Mouse (Mus musculus): ENCODE results near the gene 1810049J17Rik. TPM values are rescaled to one million over a fixed set of nuclear protein-coding genes. Genes with fewer than 3 reads are reported as not detected.
"Not testable (repeated sequence)": the region's sequence is repeated elsewhere in the genome, so short reads cannot be mapped to it uniquely, and the experiment has no call there.

1810049J17Rik gene
- polyA plus RNA-seq (2014; fragmentation: Nextera tagmentation; extraction: Ambion mirVana): 1.0 TPM in 1 of 2 replicates, not detected in the other

GRCm38 (mm10) chr15:12321788-12322621 is at the start of gene 1810049J17Rik:
Gene 1810049J17Rik, minus strand, starts transcription at chr15:12321899.
- peak; percentile 45 for ATAC-seq (replicated peaks; ENCODE audit: low FRiP score)
- peaks cover 3% of the 10 kb centered on the region; the same call in 1 of the 2 replicates for H3K36me3 ChIP-seq (ENCODE audit: control insufficient read depth, insufficient read depth, low read length)
- peak within 1 kb of the TSS; percentile 97 for H3K9ac ChIP-seq (ENCODE audit: low read length)
- peak within 1 kb of the TSS; percentile 98 for H3K4me3 ChIP-seq (ENCODE audit: low read depth, low read length)
- H3K4me2 ChIP-seq (ENCODE audit: low read depth, low read length, severe bottlenecking): peak within 1 kb of the TSS; percentile 80
- no peaks in the 10 kb centered on the region for H3K9me3 ChIP-seq (ENCODE audit: control insufficient read depth, low read length)
- peak; percentile 76 for DNase-seq (ENCODE audit: low spot score)
- H3K4me1 ChIP-seq (replicated peaks; ENCODE audit: control insufficient read depth, insufficient read depth, low read length): no peaks in the 10 kb centered on the region; the same call in none of the 2 replicates
- H3K27me3 ChIP-seq (ENCODE audit: control insufficient read depth, insufficient read depth, low read length): peaks cover 2% of the 10 kb centered on the region; the same call in 1 of the 2 replicates
- peak within 1 kb of the TSS; percentile 87 for H3K27ac ChIP-seq (ENCODE audit: low read depth, low read length)
- under 1% methylated on average over 50 of the region's 70 CpGs for WGBS

DNA sequence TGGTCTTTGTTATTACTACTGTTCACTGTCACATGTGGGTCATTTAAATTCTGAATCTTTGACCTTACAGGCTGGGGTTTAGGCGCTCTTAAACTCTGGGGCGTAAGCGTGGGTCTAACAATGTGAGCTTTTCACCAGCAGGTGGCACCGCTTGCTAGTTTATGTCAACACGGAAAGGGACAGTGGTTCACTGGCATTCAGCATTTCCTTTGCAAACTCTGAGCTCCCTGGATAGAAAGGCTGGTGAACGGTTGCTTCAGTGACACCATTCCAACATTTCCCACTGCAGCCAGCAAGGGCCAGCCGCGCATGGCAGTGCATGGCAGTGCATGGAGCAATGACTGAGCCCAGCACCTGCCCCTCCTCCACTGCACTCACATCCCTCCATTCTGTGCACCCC is 49.5 kb upstream of the 1810049J17Rik start:
- H3K36me3 ChIP-seq (ENCODE audit: control insufficient read depth, insufficient read depth, low read length): no peaks in the 10 kb centered on the region
- no peak overlapping the region for H3K4me2 ChIP-seq (ENCODE audit: low read depth, low read length, severe bottlenecking)
- peak; percentile 44 for ATAC-seq (replicated peaks; ENCODE audit: low FRiP score)
- WGBS: 9% methylated on average over 8 of the region's 8 CpGs
- H3K9me3 ChIP-seq (ENCODE audit: control insufficient read depth, low read length): no peaks in the 10 kb centered on the region
- H3K27ac ChIP-seq (ENCODE audit: low read depth, low read length): no peak overlapping the region
- no peak overlapping the region for H3K4me3 ChIP-seq (ENCODE audit: low read depth, low read length)
- DNase-seq (ENCODE audit: low spot score): peak; percentile 79
- H3K4me1 ChIP-seq (replicated peaks; ENCODE audit: control insufficient read depth, insufficient read depth, low read length): peaks cover 11% of the 10 kb centered on the region; the same call in 1 of the 2 replicates
- H3K9ac ChIP-seq (ENCODE audit: low read length): no peak overlapping the region
- no peaks in the 10 kb centered on the region for H3K27me3 ChIP-seq (ENCODE audit: control insufficient read depth, insufficient read depth, low read length)

DNA sequence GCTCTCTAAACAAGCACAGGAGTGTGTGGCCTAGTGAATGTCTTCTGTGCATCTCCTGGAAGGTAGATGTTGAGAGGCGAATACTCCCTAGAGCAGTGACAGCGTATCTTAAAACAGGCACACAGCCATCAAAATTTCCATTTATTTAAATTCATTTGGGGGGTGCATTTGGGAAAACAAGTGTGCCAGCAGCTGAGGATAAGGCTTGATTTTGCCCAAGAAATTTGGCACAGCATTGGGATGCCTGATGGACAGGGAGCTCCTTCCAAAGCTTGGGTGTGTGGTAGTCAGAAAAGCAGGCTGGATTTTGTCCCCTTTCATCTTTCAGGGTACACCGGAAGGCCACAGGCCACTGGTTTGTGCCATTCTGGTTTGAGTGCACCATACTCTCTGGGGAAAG is 48.4 kb upstream of the 1810049J17Rik start:
- Histone ChIP-seq H3K36me3 (ENCODE audit: control insufficient read depth, insufficient read depth, low read length) (no peaks in the 10 kb centered on the region), H3K4me3 (ENCODE audit: low read depth, low read length) (no peak overlapping the region), H3K9ac (ENCODE audit: low read length) (no peak overlapping the region), H3K27ac (ENCODE audit: low read depth, low read length) (no peak overlapping the region), H3K4me1 (replicated peaks; ENCODE audit: control insufficient read depth, insufficient read depth, low read length) (peaks cover 11% of the 10 kb centered on the region; the same call in 1 of the 2 replicates), H3K9me3 (ENCODE audit: control insufficient read depth, low read length) (no peaks in the 10 kb centered on the region), H3K4me2 (ENCODE audit: low read depth, low read length, severe bottlenecking) (no peak overlapping the region), H3K27me3 (ENCODE audit: control insufficient read depth, insufficient read depth, low read length) (no peaks in the 10 kb centered on the region)
- DNase-seq (ENCODE audit: low spot score) (no peak), ATAC-seq (replicated peaks; ENCODE audit: low FRiP score) (no peak)
- WGBS: 90% methylated on average over 3 of the region's 3 CpGs

DNA sequence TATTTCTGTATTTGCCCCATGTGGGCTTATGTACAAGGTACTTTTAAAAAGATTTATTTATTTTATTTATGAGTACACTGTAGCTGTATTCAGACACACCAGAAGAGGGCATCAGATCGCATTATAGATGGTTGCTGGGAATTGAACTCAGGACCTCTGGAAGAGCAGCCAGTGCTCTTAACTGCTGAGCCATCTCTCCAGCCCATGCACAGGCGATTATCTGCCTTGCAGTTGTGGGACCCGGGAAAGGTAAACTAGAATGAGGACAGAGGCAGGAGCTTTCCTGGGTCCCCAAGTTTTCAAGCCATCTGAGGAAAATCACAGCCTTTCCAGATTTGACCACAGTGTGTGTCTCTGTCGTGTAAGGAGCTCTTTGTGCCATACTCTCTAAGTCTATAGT is 47.2 kb upstream of the 1810049J17Rik start:
- H3K36me3 ChIP-seq (ENCODE audit: control insufficient read depth, insufficient read depth, low read length): no peaks in the 10 kb centered on the region
- no peak overlapping the region for H3K27ac ChIP-seq (ENCODE audit: low read depth, low read length)
- DNase-seq (ENCODE audit: low spot score) (no peak), ATAC-seq (replicated peaks; ENCODE audit: low FRiP score) (no peak)
- peaks cover 11% of the 10 kb centered on the region; the same call in 1 of the 2 replicates for H3K4me1 ChIP-seq (replicated peaks; ENCODE audit: control insufficient read depth, insufficient read depth, low read length)
- no peak overlapping the region for H3K9ac ChIP-seq (ENCODE audit: low read length)
- H3K4me2 ChIP-seq (ENCODE audit: low read depth, low read length, severe bottlenecking): no peak overlapping the region
- H3K27me3 ChIP-seq (ENCODE audit: control insufficient read depth, insufficient read depth, low read length): no peaks in the 10 kb centered on the region
- no peaks in the 10 kb centered on the region for H3K9me3 ChIP-seq (ENCODE audit: control insufficient read depth, low read length)
- WGBS: 82% methylated on average over 4 of the region's 4 CpGs
- no peak overlapping the region for H3K4me3 ChIP-seq (ENCODE audit: low read depth, low read length)

- H3K4me2 ChIP-seq (ENCODE audit: low read depth, low read length, severe bottlenecking): no peak overlapping the region
- no peak overlapping the region for H3K9ac ChIP-seq (ENCODE audit: low read length)
- H3K9me3 ChIP-seq (ENCODE audit: control insufficient read depth, low read length): no peaks in the 10 kb centered on the region
- peaks cover 11% of the 10 kb centered on the region; the same call in 1 of the 2 replicates for H3K4me1 ChIP-seq (replicated peaks; ENCODE audit: control insufficient read depth, insufficient read depth, low read length)
- H3K27me3 ChIP-seq (ENCODE audit: control insufficient read depth, insufficient read depth, low read length): no peaks in the 10 kb centered on the region
- 74% methylated on average over 11 of the region's 11 CpGs for WGBS
- H3K36me3 ChIP-seq (ENCODE audit: control insufficient read depth, insufficient read depth, low read length): no peaks in the 10 kb centered on the region
- no peak overlapping the region for H3K27ac ChIP-seq (ENCODE audit: low read depth, low read length)
- ATAC-seq (replicated peaks; ENCODE audit: low FRiP score) (no peak), DNase-seq (ENCODE audit: low spot score) (no peak)
- no peak overlapping the region for H3K4me3 ChIP-seq (ENCODE audit: low read depth, low read length)
These were observed 46.7 kb upstream of the 1810049J17Rik start for GRCm38 (mm10) chr15:12368357-12368756.

- 53% methylated on average over 13 of the region's 13 CpGs for WGBS
- Histone ChIP-seq H3K36me3 (ENCODE audit: control insufficient read depth, insufficient read depth, low read length) (no peaks in the 10 kb centered on the region), H3K4me1 (replicated peaks; ENCODE audit: control insufficient read depth, insufficient read depth, low read length) (peaks cover 11% of the 10 kb centered on the region; the same call in 1 of the 2 replicates), H3K4me3 (ENCODE audit: low read depth, low read length) (no peak overlapping the region), H3K9me3 (ENCODE audit: control insufficient read depth, low read length) (no peaks in the 10 kb centered on the region), H3K4me2 (ENCODE audit: low read depth, low read length, severe bottlenecking) (no peak overlapping the region), H3K27ac (ENCODE audit: low read depth, low read length) (no peak overlapping the region), H3K27me3 (ENCODE audit: control insufficient read depth, insufficient read depth, low read length) (no peaks in the 10 kb centered on the region), H3K9ac (ENCODE audit: low read length) (no peak overlapping the region)
- DNase-seq (ENCODE audit: low spot score) (no peak), ATAC-seq (replicated peaks; ENCODE audit: low FRiP score) (no peak)
These were observed 45.8 kb upstream of the 1810049J17Rik start for GRCm38 (mm10) chr15:12367306-12368080.

GRCm38 (mm10) chr15:12366580-12367305 is 45.0 kb upstream of the 1810049J17Rik start:
- 95% methylated on average over 11 of the region's 11 CpGs for WGBS
- H3K4me1 ChIP-seq (replicated peaks; ENCODE audit: control insufficient read depth, insufficient read depth, low read length): peaks cover 11% of the 10 kb centered on the region; the same call in 1 of the 2 replicates
- H3K27ac ChIP-seq (ENCODE audit: low read depth, low read length); H3K9me3 ChIP-seq (ENCODE audit: control insufficient read depth, low read length); H3K9ac ChIP-seq (ENCODE audit: low read length); H3K36me3 ChIP-seq (ENCODE audit: control insufficient read depth, insufficient read depth, low read length); H3K4me2 ChIP-seq (ENCODE audit: low read depth, low read length, severe bottlenecking); H3K27me3 ChIP-seq (ENCODE audit: control insufficient read depth, insufficient read depth, low read length); DNase-seq (ENCODE audit: low spot score); H3K4me3 ChIP-seq (ENCODE audit: low read depth, low read length); ATAC-seq (replicated peaks; ENCODE audit: low FRiP score): not testable (repeated sequence)

- Histone ChIP-seq H3K36me3 (ENCODE audit: control insufficient read depth, insufficient read depth, low read length) (no peaks in the 10 kb centered on the region), H3K27me3 (ENCODE audit: control insufficient read depth, insufficient read depth, low read length) (no peaks in the 10 kb centered on the region), H3K4me1 (replicated peaks; ENCODE audit: control insufficient read depth, insufficient read depth, low read length) (peaks cover 11% of the 10 kb centered on the region; the same call in 1 of the 2 replicates), H3K27ac (ENCODE audit: low read depth, low read length) (no peak overlapping the region), H3K9me3 (ENCODE audit: control insufficient read depth, low read length) (no peaks in the 10 kb centered on the region), H3K4me3 (ENCODE audit: low read depth, low read length) (no peak overlapping the region), H3K9ac (ENCODE audit: low read length) (no peak overlapping the region; the same call in 1 of the 2 replicates), H3K4me2 (ENCODE audit: low read depth, low read length, severe bottlenecking) (no peak overlapping the region)
- DNase-seq (ENCODE audit: low spot score) (peak; percentile 64), ATAC-seq (replicated peaks; ENCODE audit: low FRiP score) (peak; percentile 74)
- 27% methylated on average over 3 of the region's 3 CpGs for WGBS
These were observed 44.4 kb upstream of the 1810049J17Rik start for GRCm38 (mm10) chr15:12366072-12366469.

All from forebrain, embryonic 11.5 days (tissue).